Mouse (Mus musculus): ENCODE results near the gene Fpr-rs4. TPM values are rescaled to one million over a fixed set of nuclear protein-coding genes. Genes with fewer than 3 reads are reported as not detected.

Gene Fpr-rs4
- not detected for polyA plus RNA-seq (2015; fragmentation: Illumina TruSeq; extraction: RNeasy Lipid Tissue Mini Kit (QIAGEN cat#74804); ENCODE audit: low read depth, low replicate concordance)

DNA sequence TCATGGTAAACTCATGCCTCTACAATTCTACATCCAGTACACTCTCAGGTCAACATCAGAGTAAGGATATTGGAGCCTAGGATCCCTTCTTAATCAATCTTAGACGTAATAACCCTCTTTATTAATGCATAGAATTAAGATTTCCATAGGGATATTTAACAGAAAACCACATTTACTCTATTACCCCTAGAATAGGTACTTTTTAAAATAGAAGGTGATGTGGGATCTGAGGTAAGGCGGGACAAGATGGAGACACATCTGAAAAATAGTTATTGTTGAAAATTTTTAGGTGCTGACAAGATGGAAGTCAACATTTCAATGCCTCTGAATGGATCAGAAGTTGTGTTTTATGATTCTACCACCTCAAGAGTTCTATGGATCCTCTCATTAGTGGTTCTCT lies at the start of gene Fpr-rs4:
Gene Fpr-rs4, plus strand, starts transcription at position 301 of the 400 bp plus-strand sequence.

DNA sequence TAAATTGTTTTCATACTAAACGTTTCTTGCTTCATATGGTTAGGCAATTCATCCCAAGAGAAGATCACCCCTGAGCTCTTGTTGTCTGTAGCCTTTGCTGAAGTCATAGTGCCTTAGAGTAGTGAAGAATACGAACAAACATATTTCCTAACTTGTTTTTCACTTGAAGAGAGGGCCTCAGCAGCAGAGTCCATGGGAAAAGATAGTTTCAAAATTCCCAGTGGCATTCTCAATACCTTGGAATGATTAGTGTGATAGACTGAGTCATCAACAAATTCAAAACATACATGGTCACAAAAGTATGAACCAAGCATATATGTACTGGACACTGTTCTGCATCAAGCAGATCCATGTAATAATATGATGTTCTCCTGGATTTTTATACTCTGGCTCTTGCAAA lies 27.6 kb downstream of the Fpr-rs4 start, which contains the start of gene Vmn2r124:
Gene Vmn2r124, plus strand, starts transcription at position 301 of the 400 bp plus-strand sequence.

Other genes starting within 250 kb of the Fpr-rs4 start
- 51.8 TPM for gene Spaca6, start 194.6 kb upstream of the Fpr-rs4 start, polyA plus RNA-seq (2015; fragmentation: Illumina TruSeq; extraction: RNeasy Lipid Tissue Mini Kit (QIAGEN cat#74804); ENCODE audit: low read depth, low replicate concordance)
- gene Has1, start 166.5 kb upstream of the Fpr-rs4 start, polyA plus RNA-seq (2015; fragmentation: Illumina TruSeq; extraction: RNeasy Lipid Tissue Mini Kit (QIAGEN cat#74804); ENCODE audit: low read depth, low replicate concordance), result 0.43 TPM
- not detected for gene Fpr1, start 137.8 kb upstream of the Fpr-rs4 start, polyA plus RNA-seq (2015; fragmentation: Illumina TruSeq; extraction: RNeasy Lipid Tissue Mini Kit (QIAGEN cat#74804); ENCODE audit: low read depth, low replicate concordance)
- gene Fpr2, start 133.9 kb upstream of the Fpr-rs4 start, polyA plus RNA-seq (2015; fragmentation: Illumina TruSeq; extraction: RNeasy Lipid Tissue Mini Kit (QIAGEN cat#74804); ENCODE audit: low read depth, low replicate concordance), result 0.48 TPM
- not detected for gene Fpr3, start 133.9 kb upstream of the Fpr-rs4 start, polyA plus RNA-seq (2015; fragmentation: Illumina TruSeq; extraction: RNeasy Lipid Tissue Mini Kit (QIAGEN cat#74804); ENCODE audit: low read depth, low replicate concordance)
- gene Vmn2r124, start 27.7 kb downstream of the Fpr-rs4 start, polyA plus RNA-seq (2015; fragmentation: Illumina TruSeq; extraction: RNeasy Lipid Tissue Mini Kit (QIAGEN cat#74804); ENCODE audit: low read depth, low replicate concordance), result not detected
- not detected for gene Vmn2r91, start 63.3 kb downstream of the Fpr-rs4 start, polyA plus RNA-seq (2015; fragmentation: Illumina TruSeq; extraction: RNeasy Lipid Tissue Mini Kit (QIAGEN cat#74804); ENCODE audit: low read depth, low replicate concordance)
- gene Vmn2r92, start 130.2 kb downstream of the Fpr-rs4 start, polyA plus RNA-seq (2015; fragmentation: Illumina TruSeq; extraction: RNeasy Lipid Tissue Mini Kit (QIAGEN cat#74804); ENCODE audit: low read depth, low replicate concordance), result not detected